Mouse (Mus musculus): ENCODE results near the gene Tulp3. TPM values are rescaled to one million over a fixed set of nuclear protein-coding genes. Genes with fewer than 3 reads are reported as not detected.

The Tulp3 gene
- total RNA-seq, 2 experiments from 2014 or later = 0.46 to 3.7 TPM

GRCm38 (mm10) chr6:128300134-128301001 lies 55.3 kb downstream of the Tulp3 start, which contains the start of gene Tead4:
TSS of gene Tead4 (minus strand) at chr6:128300823.
- ATAC-seq (replicated peaks; ENCODE audit: poor library complexity, severe bottlenecking) = peak; percentile 74

- ATAC-seq (replicated peaks; ENCODE audit: poor library complexity, severe bottlenecking) = no peak
These were observed 56.1 kb downstream of the Tulp3 start for GRCm38 (mm10) chr6:128299292-128300133.

- ATAC-seq (replicated peaks; ENCODE audit: poor library complexity, severe bottlenecking) = no peak
These were observed 57.4 kb downstream of the Tulp3 start for GRCm38 (mm10) chr6:128298246-128298645.

GRCm38 (mm10) chr6:128296750-128297393 lies 58.8 kb downstream of the Tulp3 start:
- ATAC-seq (replicated peaks; ENCODE audit: poor library complexity, severe bottlenecking) = no peak

GRCm38 (mm10) chr6:128295876-128296749 lies 59.5 kb downstream of the Tulp3 start:
- ATAC-seq (replicated peaks; ENCODE audit: poor library complexity, severe bottlenecking) = no peak

- ATAC-seq (replicated peaks; ENCODE audit: poor library complexity, severe bottlenecking) = no peak
These were observed 64.4 kb downstream of the Tulp3 start for GRCm38 (mm10) chr6:128291284-128291683.

- ATAC-seq (replicated peaks; ENCODE audit: poor library complexity, severe bottlenecking) = no peak
These were observed 67.0 kb downstream of the Tulp3 start for GRCm38 (mm10) chr6:128288681-128289080.

- ATAC-seq (replicated peaks; ENCODE audit: poor library complexity, severe bottlenecking) = peak; percentile 71
These were observed 69.7 kb downstream of the Tulp3 start for GRCm38 (mm10) chr6:128285792-128286430.

- ATAC-seq (replicated peaks; ENCODE audit: poor library complexity, severe bottlenecking) = no peak
These were observed 73.5 kb downstream of the Tulp3 start for GRCm38 (mm10) chr6:128282126-128282525.

GRCm38 (mm10) chr6:128280472-128281145 lies 75.0 kb downstream of the Tulp3 start:
- no peak for ATAC-seq (replicated peaks; ENCODE audit: poor library complexity, severe bottlenecking)

GRCm38 (mm10) chr6:128279608-128280007 lies 76.0 kb downstream of the Tulp3 start:
- no peak for ATAC-seq (replicated peaks; ENCODE audit: poor library complexity, severe bottlenecking)

GRCm38 (mm10) chr6:128279099-128279498 lies 76.6 kb downstream of the Tulp3 start:
- ATAC-seq (replicated peaks; ENCODE audit: poor library complexity, severe bottlenecking) = no peak

- no peak for ATAC-seq (replicated peaks; ENCODE audit: poor library complexity, severe bottlenecking)
These were observed 78.2 kb downstream of the Tulp3 start for GRCm38 (mm10) chr6:128277132-128278085.

GRCm38 (mm10) chr6:128276349-128276748 lies 79.3 kb downstream of the Tulp3 start:
- ATAC-seq (replicated peaks; ENCODE audit: poor library complexity, severe bottlenecking) = no peak

- no peak for ATAC-seq (replicated peaks; ENCODE audit: poor library complexity, severe bottlenecking)
These were observed 80.1 kb downstream of the Tulp3 start for GRCm38 (mm10) chr6:128275506-128276064.

- ATAC-seq (replicated peaks; ENCODE audit: poor library complexity, severe bottlenecking) = no peak
These were observed 82.1 kb downstream of the Tulp3 start for GRCm38 (mm10) chr6:128273507-128273906.

GRCm38 (mm10) chr6:128272754-128273153 lies 82.9 kb downstream of the Tulp3 start:
- ATAC-seq (replicated peaks; ENCODE audit: poor library complexity, severe bottlenecking) = no peak
